Comparison of ENCODE assay signal across 20 mouse cellular contexts in genomic region chr12:58440666-58441065, GRCm38 (mm10).
DNase-seq lines count a peak whose midpoint lies in the region; ATAC-seq lines count a peak whose summit lies in the region.
"Had no signal": no experiment of that assay in that cellular context is flagged by ENCODE, and none has a peak within 500 bp of the region (broad histone marks: within the 10 kb centered on the region; RNA-seq: fewer than 3 reads in every experiment).

No protein-coding gene starts in this region.

- no peaks in the 10 kb centered on the region for H3K9me3 ChIP-seq in midbrain, embryonic 11.5 days (ENCODE audit: control insufficient read depth, low read length)
- H3K9me3 ChIP-seq in midbrain, embryonic 10.5 days (replicated peaks) = no peaks in the 10 kb centered on the region
- H3K9me3 ChIP-seq: embryonic facial prominence, embryonic 13.5 days; embryonic facial prominence, embryonic 15.5 days; forebrain, embryonic 10.5 days; forebrain, embryonic 12.5 days had no signal

- no peak overlapping the region for H3K4me3 ChIP-seq in midbrain, embryonic 11.5 days (ENCODE audit: low read depth, low read length)
- no peak overlapping the region for H3K4me3 ChIP-seq in midbrain, embryonic 10.5 days
- H3K4me3 ChIP-seq: embryonic facial prominence, embryonic 13.5 days; embryonic facial prominence, embryonic 15.5 days; erythroblast, embryonic 14.5 days; forebrain, embryonic 10.5 days; forebrain, embryonic 12.5 days had no signal

- DNase-seq in adrenal gland, adult 8-10 months = peak; percentile 4
- DNase-seq in adrenal gland, postnatal 36 days = no peak
- DNase-seq in midbrain, embryonic 11.5 days (ENCODE audit: low spot score, missing footprints) = peak; percentile 2
- no peak for DNase-seq in midbrain, embryonic 10.5 days (ENCODE audit: low spot score)
- DNase-seq: adrenal gland, postnatal 10 days; adrenal gland, postnatal 25 days; cerebellum, adult 11 months; cerebellum, adult 18-20 months; cerebellum, adult 8-10 months; cerebellum, adult 9-11 months; cerebellum, postnatal 14 days; cerebellum, postnatal 36 days; embryo, embryonic 11 days had no signal

- no peaks in the 10 kb centered on the region for H3K27me3 ChIP-seq in midbrain, embryonic 11.5 days (ENCODE audit: control insufficient read depth, insufficient read depth, low read length)
- no peaks in the 10 kb centered on the region for H3K27me3 ChIP-seq in midbrain, embryonic 10.5 days (ENCODE audit: low read depth, poor library complexity, severe bottlenecking)
- H3K27me3 ChIP-seq: embryonic facial prominence, embryonic 13.5 days; embryonic facial prominence, embryonic 15.5 days; forebrain, embryonic 12.5 days had no signal

- H3K4me1 ChIP-seq in midbrain, embryonic 11.5 days (ENCODE audit: control insufficient read depth, insufficient read depth, low read length) = no peaks in the 10 kb centered on the region
- H3K4me1 ChIP-seq in midbrain, embryonic 10.5 days = no peaks in the 10 kb centered on the region
- H3K4me1 ChIP-seq: embryonic facial prominence, embryonic 13.5 days; embryonic facial prominence, embryonic 15.5 days; forebrain, embryonic 10.5 days; forebrain, embryonic 12.5 days had no signal

- no peak overlapping the region for H3K9ac ChIP-seq in midbrain, embryonic 11.5 days (ENCODE audit: low read length)
- H3K9ac ChIP-seq: embryonic facial prominence, embryonic 13.5 days; embryonic facial prominence, embryonic 15.5 days; forebrain, embryonic 12.5 days had no signal

- no peaks in the 10 kb centered on the region for H3K36me3 ChIP-seq in midbrain, embryonic 11.5 days (ENCODE audit: control insufficient read depth, insufficient read depth, low read length)
- H3K36me3 ChIP-seq in midbrain, embryonic 10.5 days = no peaks in the 10 kb centered on the region
- H3K36me3 ChIP-seq: embryonic facial prominence, embryonic 13.5 days; embryonic facial prominence, embryonic 15.5 days; forebrain, embryonic 10.5 days; forebrain, embryonic 12.5 days had no signal

- no peak overlapping the region for H3K4me2 ChIP-seq in midbrain, embryonic 11.5 days
- H3K4me2 ChIP-seq: embryonic facial prominence, embryonic 13.5 days; embryonic facial prominence, embryonic 15.5 days; forebrain, embryonic 12.5 days had no signal

- no peak overlapping the region for H3K27ac ChIP-seq in midbrain, embryonic 11.5 days (ENCODE audit: low read depth, low read length)
- no peak overlapping the region for H3K27ac ChIP-seq in midbrain, embryonic 10.5 days (replicated peaks)
- H3K27ac ChIP-seq: embryonic facial prominence, embryonic 13.5 days; embryonic facial prominence, embryonic 15.5 days; forebrain, embryonic 10.5 days; forebrain, embryonic 12.5 days had no signal

- ATAC-seq in midbrain, embryonic 11.5 days (ENCODE audit: low FRiP score) = no peak
- ATAC-seq: forebrain, embryonic 14.5 days; forebrain, embryonic 16.5 days had no signal

Comparison
In these comparisons a context has a peak if more than half of its experiments do, and no peak if none do; other contexts are left out.
1. DNase-seq: peak in adrenal gland, adult 8-10 months (single experiment) and midbrain, embryonic 11.5 days (single experiment); none in adrenal gland, postnatal 36 days (0 of 2) and midbrain, embryonic 10.5 days (single experiment).